Mouse (Mus musculus): ENCODE results near the gene Wdr66. TPM values are rescaled to one million over a fixed set of nuclear protein-coding genes. Genes with fewer than 3 reads are reported as not detected.
A peak's percentile ranks its signal among the peaks of the same experiment; 100 is the strongest.

Wdr66 gene
- polyA plus RNA-seq, 1 experiment from 2014 or later, result 0.64 TPM

- Histone ChIP-seq H3K9me3 (replicated peaks; ENCODE audit: control insufficient read depth, low read length) (no peaks in the 10 kb centered on the region), H3K36me3 (ENCODE audit: control insufficient read depth, insufficient read depth, low read length) (no peaks in the 10 kb centered on the region), H3K4me1 (ENCODE audit: control insufficient read depth, insufficient read depth, low read length) (0 out of 2 replicates have a peak, but pooled peaks cover 4% of the 10 kb centered on the region), H3K4me3 (ENCODE audit: low read depth, low read length) (no peak overlapping the region), H3K27ac (ENCODE audit: low read depth, low read length) (no peak overlapping the region), H3K4me2 (no peak overlapping the region), H3K9ac (ENCODE audit: low read depth, low read length) (no peak overlapping the region), H3K27me3 (ENCODE audit: control insufficient read depth, insufficient read depth, low read length) (no peaks in the 10 kb centered on the region)
- no peak for ATAC-seq (replicated peaks; ENCODE audit: insufficient number of reproducible peaks, low FRiP score, low TSS enrichment)
- 61% methylated on average over 11 of the region's 11 CpGs for WGBS (ENCODE audit: insufficient replicate concordance)
Observed at GRCm38 (mm10) chr5:123313851-123314380, 62.0 kb downstream of the Wdr66 start.

- no peak overlapping the region for H3K27ac ChIP-seq (ENCODE audit: low read depth, low read length)
Observed at GRCm38 (mm10) chr5:123315219-123315866, 63.4 kb downstream of the Wdr66 start.

GRCm38 (mm10) chr5:123317992-123318391 lies 66.1 kb downstream of the Wdr66 start:
- Histone ChIP-seq H3K36me3 (ENCODE audit: control insufficient read depth, insufficient read depth, low read length) (no peaks in the 10 kb centered on the region), H3K27ac (ENCODE audit: low read depth, low read length) (no peak overlapping the region), H3K4me2 (peak overlapping the region; percentile 46), H3K9me3 (replicated peaks; ENCODE audit: control insufficient read depth, low read length) (no peaks in the 10 kb centered on the region), H3K4me3 (ENCODE audit: low read depth, low read length) (peak overlapping the region; percentile 30), H3K9ac (ENCODE audit: low read depth, low read length) (no peak overlapping the region), H3K27me3 (ENCODE audit: control insufficient read depth, insufficient read depth, low read length) (no peaks in the 10 kb centered on the region), H3K4me1 (ENCODE audit: control insufficient read depth, insufficient read depth, low read length) (0 out of 2 replicates have a peak, but pooled peaks cover 4% of the 10 kb centered on the region)
- ATAC-seq (replicated peaks; ENCODE audit: insufficient number of reproducible peaks, low FRiP score, low TSS enrichment), result no peak
- WGBS (ENCODE audit: insufficient replicate concordance), result 19% methylated on average over 6 of the region's 6 CpGs

More at GRCm38 (mm10) chr5:123315219-123315866, 63.4 kb downstream of the Wdr66 start:
- WGBS (ENCODE audit: insufficient replicate concordance), result 42% methylated on average over 9 of the region's 10 CpGs
- H3K4me2 ChIP-seq, result no peak overlapping the region
- H3K27me3 ChIP-seq (ENCODE audit: control insufficient read depth, insufficient read depth, low read length), result no peaks in the 10 kb centered on the region
- no peaks in the 10 kb centered on the region for H3K36me3 ChIP-seq (ENCODE audit: control insufficient read depth, insufficient read depth, low read length)
- no peak for ATAC-seq (replicated peaks; ENCODE audit: insufficient number of reproducible peaks, low FRiP score, low TSS enrichment)
- no peaks in the 10 kb centered on the region for H3K9me3 ChIP-seq (replicated peaks; ENCODE audit: control insufficient read depth, low read length)
- H3K4me1 ChIP-seq (ENCODE audit: control insufficient read depth, insufficient read depth, low read length), result 0 out of 2 replicates have a peak, but pooled peaks cover 4% of the 10 kb centered on the region
- no peak overlapping the region for H3K4me3 ChIP-seq (ENCODE audit: low read depth, low read length)
- H3K9ac ChIP-seq (ENCODE audit: low read depth, low read length), result no peak overlapping the region

GRCm38 (mm10) chr5:123320136-123320535 lies 68.2 kb downstream of the Wdr66 start:
- Histone ChIP-seq H3K9ac (ENCODE audit: low read depth, low read length) (no peak overlapping the region), H3K4me2 (no peak overlapping the region), H3K27ac (ENCODE audit: low read depth, low read length) (no peak overlapping the region), H3K36me3 (ENCODE audit: control insufficient read depth, insufficient read depth, low read length) (no peaks in the 10 kb centered on the region), H3K4me1 (ENCODE audit: control insufficient read depth, insufficient read depth, low read length) (0 out of 2 replicates have a peak, but pooled peaks cover 4% of the 10 kb centered on the region), H3K4me3 (ENCODE audit: low read depth, low read length) (no peak overlapping the region), H3K27me3 (ENCODE audit: control insufficient read depth, insufficient read depth, low read length) (no peaks in the 10 kb centered on the region), H3K9me3 (replicated peaks; ENCODE audit: control insufficient read depth, low read length) (no peaks in the 10 kb centered on the region)
- no peak for ATAC-seq (replicated peaks; ENCODE audit: insufficient number of reproducible peaks, low FRiP score, low TSS enrichment)
- WGBS (ENCODE audit: insufficient replicate concordance), result 94% methylated on average over 3 of the region's 3 CpGs

GRCm38 (mm10) chr5:123324242-123324641 lies 72.3 kb downstream of the Wdr66 start:
- Histone ChIP-seq H3K9me3 (replicated peaks; ENCODE audit: control insufficient read depth, low read length) (no peaks in the 10 kb centered on the region), H3K27me3 (ENCODE audit: control insufficient read depth, insufficient read depth, low read length) (no peaks in the 10 kb centered on the region), H3K36me3 (ENCODE audit: control insufficient read depth, insufficient read depth, low read length) (no peaks in the 10 kb centered on the region), H3K27ac (ENCODE audit: low read depth, low read length) (no peak overlapping the region), H3K4me3 (ENCODE audit: low read depth, low read length) (no peak overlapping the region), H3K9ac (ENCODE audit: low read depth, low read length) (no peak overlapping the region), H3K4me1 (ENCODE audit: control insufficient read depth, insufficient read depth, low read length) (no peaks in the 10 kb centered on the region), H3K4me2 (no peak overlapping the region)
- WGBS (ENCODE audit: insufficient replicate concordance), result 56% methylated on average over 15 of the region's 15 CpGs
- no peak for ATAC-seq (replicated peaks; ENCODE audit: insufficient number of reproducible peaks, low FRiP score, low TSS enrichment)

GRCm38 (mm10) chr5:123326006-123326750 lies 74.3 kb downstream of the Wdr66 start:
- H3K9me3 ChIP-seq (replicated peaks; ENCODE audit: control insufficient read depth, low read length), result no peaks in the 10 kb centered on the region

GRCm38 (mm10) chr5:123326751-123327148 lies 74.8 kb downstream of the Wdr66 start:
- no peak overlapping the region for H3K9ac ChIP-seq (ENCODE audit: low read depth, low read length)
- no peak overlapping the region for H3K4me2 ChIP-seq
- H3K9me3 ChIP-seq (replicated peaks; ENCODE audit: control insufficient read depth, low read length), result no peaks in the 10 kb centered on the region
- 79% methylated on average over 9 of the region's 9 CpGs for WGBS (ENCODE audit: insufficient replicate concordance)
- H3K36me3 ChIP-seq (ENCODE audit: control insufficient read depth, insufficient read depth, low read length), result no peaks in the 10 kb centered on the region
- no peak overlapping the region for H3K27ac ChIP-seq (ENCODE audit: low read depth, low read length)
- no peaks in the 10 kb centered on the region for H3K4me1 ChIP-seq (ENCODE audit: control insufficient read depth, insufficient read depth, low read length)
- H3K27me3 ChIP-seq (ENCODE audit: control insufficient read depth, insufficient read depth, low read length), result no peaks in the 10 kb centered on the region
- ATAC-seq (replicated peaks; ENCODE audit: insufficient number of reproducible peaks, low FRiP score, low TSS enrichment), result no peak
- no peak overlapping the region for H3K4me3 ChIP-seq (ENCODE audit: low read depth, low read length)

More at GRCm38 (mm10) chr5:123326006-123326750, 74.3 kb downstream of the Wdr66 start:
- Histone ChIP-seq H3K4me3 (ENCODE audit: low read depth, low read length) (no peak overlapping the region), H3K27ac (ENCODE audit: low read depth, low read length) (no peak overlapping the region), H3K4me2 (no peak overlapping the region), H3K36me3 (ENCODE audit: control insufficient read depth, insufficient read depth, low read length) (no peaks in the 10 kb centered on the region), H3K4me1 (ENCODE audit: control insufficient read depth, insufficient read depth, low read length) (no peaks in the 10 kb centered on the region), H3K27me3 (ENCODE audit: control insufficient read depth, insufficient read depth, low read length) (no peaks in the 10 kb centered on the region), H3K9ac (ENCODE audit: low read depth, low read length) (no peak overlapping the region)
- WGBS (ENCODE audit: insufficient replicate concordance), result 68% methylated on average over 15 of the region's 15 CpGs
- no peak for ATAC-seq (replicated peaks; ENCODE audit: insufficient number of reproducible peaks, low FRiP score, low TSS enrichment)

GRCm38 (mm10) chr5:123327686-123328085 lies 75.8 kb downstream of the Wdr66 start:
- no peak overlapping the region for H3K27ac ChIP-seq (ENCODE audit: low read depth, low read length)
- no peak for ATAC-seq (replicated peaks; ENCODE audit: insufficient number of reproducible peaks, low FRiP score, low TSS enrichment)
- H3K9ac ChIP-seq (ENCODE audit: low read depth, low read length), result no peak overlapping the region
- no peaks in the 10 kb centered on the region for H3K36me3 ChIP-seq (ENCODE audit: control insufficient read depth, insufficient read depth, low read length)
- no peaks in the 10 kb centered on the region for H3K9me3 ChIP-seq (replicated peaks; ENCODE audit: control insufficient read depth, low read length)
- no peaks in the 10 kb centered on the region for H3K27me3 ChIP-seq (ENCODE audit: control insufficient read depth, insufficient read depth, low read length)
- H3K4me3 ChIP-seq (ENCODE audit: low read depth, low read length), result no peak overlapping the region
- no peak overlapping the region for H3K4me2 ChIP-seq
- no peaks in the 10 kb centered on the region for H3K4me1 ChIP-seq (ENCODE audit: control insufficient read depth, insufficient read depth, low read length)
- WGBS (ENCODE audit: insufficient replicate concordance), result 83% methylated on average over 8 of the region's 8 CpGs
